Mouse (Mus musculus) skeletal muscle tissue, adult 2 months (tissue): ENCODE measurements around the gene Akap5.

ENCODE experiments used
- DNase-seq: peaks from one replicate; pipeline ENCODE4 v3.0.0-alpha.2; 2012; ENCODE audit warnings: low read depth, low spot score

Akap5 gene

DNA sequence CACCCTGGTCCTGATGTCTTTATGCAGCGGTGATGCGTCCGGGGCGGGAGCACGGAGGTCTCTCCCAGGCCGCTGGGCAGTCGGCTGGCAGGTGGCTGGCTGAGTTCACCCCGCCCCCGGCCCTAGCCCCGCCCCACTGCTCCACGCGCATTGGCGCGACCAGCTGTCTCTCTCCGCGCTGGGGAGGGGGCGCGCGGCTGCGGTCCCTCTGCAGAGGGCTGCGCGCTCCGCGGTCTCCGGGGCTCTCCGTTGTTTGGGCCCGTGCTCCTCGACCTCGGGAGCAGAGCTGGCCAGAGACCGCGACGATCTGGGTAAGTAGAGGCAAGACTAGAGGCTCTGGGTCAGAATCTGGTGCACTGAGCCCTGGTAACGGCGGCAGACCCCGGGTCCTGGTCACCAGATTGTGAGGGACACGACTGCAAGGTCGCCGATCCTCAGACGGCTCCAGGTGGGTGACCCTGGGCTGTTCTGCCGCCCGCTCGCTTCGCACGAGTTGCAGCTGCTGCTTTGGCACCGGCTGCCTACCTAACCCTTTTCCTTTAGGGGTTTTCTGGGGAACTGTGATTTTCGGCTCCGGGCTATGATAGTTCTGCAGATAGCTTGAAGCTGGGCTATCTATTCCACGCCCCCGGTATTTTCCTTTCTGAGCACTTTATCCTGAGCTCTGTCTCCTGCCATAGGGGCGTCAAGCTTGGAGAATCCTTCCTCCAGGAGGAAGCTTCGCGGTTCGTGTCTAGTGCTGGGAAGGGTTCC lies at the start of gene Akap5:
Gene Akap5, plus strand, starts transcription at position 213 of the 753 bp plus-strand sequence.
- no peak for DNase-seq

DNA sequence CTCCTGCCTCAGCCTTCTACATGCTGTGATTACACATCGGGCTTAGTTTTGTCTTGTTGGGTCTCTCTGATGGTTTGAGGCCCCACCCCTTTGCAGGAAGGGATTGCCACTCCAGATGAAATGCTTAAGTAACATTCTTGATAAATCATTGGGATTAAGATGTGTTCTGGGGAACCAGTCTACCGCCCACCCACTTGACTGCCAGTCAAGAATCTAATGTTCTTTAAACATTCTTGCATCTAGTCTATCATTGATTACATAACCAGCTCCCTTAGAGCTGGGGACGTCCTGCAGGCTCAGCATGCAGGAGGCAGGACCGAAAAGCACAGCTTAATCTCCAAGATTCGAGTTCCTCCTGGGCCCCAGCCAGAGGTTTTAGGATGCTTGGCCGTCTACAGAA lies 46.5 kb upstream of the Akap5 start:
- no peak for DNase-seq

DNA sequence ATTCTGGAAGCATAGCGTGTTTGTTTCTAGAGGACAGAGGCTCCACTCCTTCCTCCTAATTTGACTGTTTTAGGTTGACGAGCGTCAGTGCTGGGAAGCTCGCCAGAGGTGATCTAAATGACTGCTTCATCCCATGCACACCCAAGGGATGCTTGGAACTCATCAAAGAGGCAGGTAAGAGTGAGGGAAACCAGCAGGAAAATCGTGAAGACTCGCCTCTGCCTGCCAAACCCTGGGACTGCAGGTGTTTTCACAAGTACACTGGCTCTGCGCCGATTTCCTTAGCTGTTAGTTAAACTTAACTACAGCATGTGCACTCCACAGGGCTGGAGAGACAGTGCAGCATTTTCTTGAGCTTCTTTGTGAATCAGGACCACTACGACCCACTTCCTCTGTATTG lies 44.1 kb upstream of the Akap5 start:
- DNase-seq: no peak

DNA sequence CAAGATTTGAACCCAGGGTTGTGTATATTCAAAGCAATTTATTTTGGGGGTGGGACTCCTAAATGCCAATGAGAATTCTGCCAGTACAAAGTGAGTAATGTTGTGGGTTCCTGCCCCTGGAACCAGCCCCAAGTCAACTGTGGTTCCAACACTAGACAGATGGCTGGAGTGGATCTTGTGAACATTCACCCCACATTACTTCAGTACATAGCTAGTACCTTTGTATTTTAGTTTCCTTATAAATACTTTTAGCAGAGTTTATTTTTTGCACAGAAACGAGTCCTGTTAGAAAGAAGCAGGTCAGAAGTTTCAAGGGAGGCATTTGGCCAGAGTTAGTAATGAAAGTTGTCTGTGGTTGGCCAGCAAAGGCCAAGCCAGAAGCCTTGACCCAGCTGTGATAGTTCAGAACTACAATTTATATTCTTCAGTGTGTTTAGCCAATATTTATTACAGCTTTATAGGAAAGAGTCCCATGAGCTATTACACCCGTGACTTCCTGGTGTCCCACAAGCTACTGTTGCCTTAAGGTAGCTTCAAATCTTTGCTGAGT lies 43.5 kb upstream of the Akap5 start:
- no peak for DNase-seq

DNA sequence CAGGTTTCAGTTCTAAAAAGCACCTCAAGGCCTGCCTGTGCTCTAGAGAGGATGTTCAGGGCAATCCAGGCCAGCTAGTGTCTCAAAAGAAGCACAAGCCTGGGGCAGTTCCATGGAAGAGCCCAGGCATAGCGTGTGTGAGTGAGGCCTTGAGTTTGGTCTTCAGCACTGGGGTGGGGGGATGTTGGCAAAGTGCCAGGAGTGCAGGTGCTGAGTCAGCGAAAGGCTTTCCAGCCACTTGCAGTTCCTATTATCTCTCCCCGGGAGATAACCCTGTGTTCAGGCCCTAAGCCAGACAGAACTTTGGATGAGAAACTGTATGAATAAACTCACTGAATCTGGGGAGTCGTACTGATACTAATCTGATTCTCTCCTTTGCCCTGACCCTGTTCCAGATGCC lies 42.6 kb upstream of the Akap5 start:
- DNase-seq: no peak

DNA sequence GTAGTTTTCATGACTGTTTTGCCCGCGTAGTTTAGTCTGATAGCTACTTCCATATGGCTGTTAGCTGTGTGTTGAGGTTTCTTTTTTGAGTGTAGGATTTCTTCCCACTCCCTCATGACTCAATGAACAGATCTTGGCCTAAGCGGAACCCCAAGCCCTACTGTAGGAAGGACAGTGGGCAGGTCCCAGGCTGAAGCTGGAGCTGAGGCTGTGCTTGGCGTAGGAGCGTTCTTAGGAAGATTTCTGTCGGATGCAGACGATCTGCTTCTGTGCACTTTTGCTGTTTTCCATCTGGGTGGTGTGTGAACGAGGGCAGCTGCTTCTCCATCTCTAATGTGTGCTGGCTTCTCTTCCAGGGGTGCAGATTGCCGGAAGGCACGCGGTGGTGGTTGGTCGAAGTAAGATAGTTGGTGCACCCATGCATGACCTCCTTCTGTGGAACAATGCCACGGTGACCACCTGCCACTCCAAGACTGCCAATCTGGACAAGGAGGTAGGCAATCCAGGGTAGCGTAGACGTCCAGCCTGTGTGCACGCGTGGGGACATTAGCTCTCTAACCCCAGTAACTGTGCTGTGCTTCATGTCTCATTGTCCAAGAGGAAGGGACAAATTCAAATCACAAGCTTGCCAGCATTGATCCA lies 42.0 kb upstream of the Akap5 start:
- DNase-seq: no peak

DNA sequence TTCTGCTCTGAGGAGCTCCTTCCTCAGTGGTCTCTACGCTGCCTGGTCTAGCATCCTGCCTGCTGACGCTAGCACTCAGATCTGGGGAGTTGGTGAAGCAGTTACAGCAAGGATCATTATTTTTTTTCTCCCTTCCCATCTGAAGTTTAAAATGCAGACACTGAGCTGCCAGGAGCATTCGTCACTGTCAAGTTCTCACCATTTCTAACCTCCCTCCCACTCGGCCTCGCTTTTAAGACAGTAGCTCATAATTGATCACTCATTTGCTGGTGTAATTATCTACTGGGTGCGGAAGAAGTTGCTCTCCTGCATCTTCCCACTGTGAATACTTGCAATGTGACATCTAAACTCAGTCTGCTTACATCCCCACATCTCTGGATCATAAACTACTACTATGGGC lies 39.3 kb upstream of the Akap5 start:
- no peak for DNase-seq

DNA sequence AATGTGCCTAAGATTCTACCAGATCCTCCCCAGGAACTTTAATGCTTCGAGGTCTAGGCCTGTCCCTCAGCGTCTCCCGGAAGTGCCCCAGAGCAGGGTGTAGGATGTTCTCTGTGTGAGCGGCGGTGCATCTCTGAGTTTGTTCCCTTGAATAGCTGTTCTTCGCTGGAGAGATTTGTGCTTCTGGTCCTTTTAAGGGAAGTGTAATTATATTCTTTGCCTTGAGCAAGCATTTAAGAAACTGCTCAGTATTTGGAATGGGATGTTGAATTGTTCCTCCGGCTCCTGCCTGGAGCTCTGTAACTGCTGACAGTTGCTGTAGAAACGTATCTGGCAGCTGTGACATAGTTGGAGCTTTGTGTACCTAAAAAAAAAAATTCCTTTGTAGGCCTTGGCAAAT lies 36.7 kb upstream of the Akap5 start:
- no peak for DNase-seq

DNA sequence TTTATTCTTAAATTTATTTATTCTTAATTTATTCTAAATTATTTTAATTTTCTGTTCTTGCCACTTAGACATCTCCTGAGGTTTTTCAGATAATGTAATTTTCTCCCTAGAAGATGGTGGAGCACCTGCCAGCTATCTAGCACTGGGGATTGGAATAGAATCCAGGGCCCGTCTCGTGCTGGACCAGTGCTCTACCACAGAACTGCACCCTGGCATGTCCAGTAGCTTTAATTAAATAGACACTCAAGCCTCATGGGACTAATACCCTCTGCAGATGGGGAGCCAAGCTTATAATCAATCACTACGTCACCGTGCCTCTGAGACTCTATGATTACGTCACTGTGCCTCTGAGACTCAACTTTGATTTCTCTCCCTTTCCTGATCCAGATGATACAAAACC lies 36.2 kb upstream of the Akap5 start:
- no peak for DNase-seq

DNA sequence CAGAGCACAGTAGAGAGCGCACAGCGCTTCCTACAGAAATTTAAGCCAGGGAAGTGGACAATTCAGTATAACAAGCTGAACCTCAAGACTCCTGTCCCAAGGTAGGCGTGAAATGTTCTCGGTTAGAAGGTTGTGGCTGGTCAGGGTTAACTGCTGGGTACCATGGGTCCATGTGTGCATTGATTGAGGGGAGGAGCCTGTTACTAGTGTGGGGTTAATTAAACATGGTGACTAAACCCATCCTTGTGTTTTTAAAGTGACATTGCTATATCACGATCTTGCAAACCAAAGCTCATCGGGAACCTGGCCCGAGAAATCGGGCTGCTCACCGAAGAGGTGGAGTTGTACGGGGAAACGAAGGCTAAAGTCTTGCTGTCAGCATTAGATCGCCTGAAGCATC lies 35.3 kb upstream of the Akap5 start:
- DNase-seq: no peak

DNA sequence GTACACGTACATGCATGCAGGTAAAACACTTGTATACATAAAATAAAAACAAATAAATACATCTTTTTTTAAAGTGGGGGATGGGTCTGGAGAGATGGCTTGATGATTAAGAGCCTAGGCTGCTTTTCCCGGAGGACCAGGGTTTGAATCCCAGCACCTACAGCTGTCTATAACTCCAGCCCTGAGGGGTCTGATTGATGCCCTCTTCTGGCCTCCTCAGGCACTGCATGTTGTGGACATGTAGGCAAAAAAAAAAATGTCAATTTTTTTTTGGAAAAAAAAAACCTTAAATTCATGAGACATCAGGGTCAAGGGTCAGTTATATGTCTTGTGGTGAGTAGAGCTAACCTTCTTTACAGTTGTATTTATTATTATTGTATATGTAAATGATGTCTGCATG lies 34.4 kb upstream of the Akap5 start:
- no peak for DNase-seq

DNA sequence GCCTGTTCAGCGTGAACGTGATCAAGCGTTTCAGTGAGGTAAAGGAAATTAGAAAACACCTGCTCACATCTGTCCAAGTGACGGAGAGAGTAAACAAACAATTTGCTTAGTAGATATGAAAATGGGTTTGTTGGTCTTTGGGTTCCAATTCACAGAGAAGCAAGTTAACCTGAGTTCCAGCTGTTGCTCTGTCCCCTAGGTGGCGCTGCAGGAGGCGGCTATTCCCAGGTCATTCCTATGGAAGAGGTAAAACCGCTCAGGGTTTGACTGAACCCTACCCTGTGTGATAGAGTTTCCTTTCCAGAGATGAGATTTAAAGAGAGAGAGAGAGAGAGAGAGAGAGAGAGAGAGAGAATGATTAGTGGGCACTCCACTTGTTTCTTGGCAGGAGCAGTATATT lies 31.5 kb upstream of the Akap5 start:
- peak; percentile 28 for DNase-seq

DNA sequence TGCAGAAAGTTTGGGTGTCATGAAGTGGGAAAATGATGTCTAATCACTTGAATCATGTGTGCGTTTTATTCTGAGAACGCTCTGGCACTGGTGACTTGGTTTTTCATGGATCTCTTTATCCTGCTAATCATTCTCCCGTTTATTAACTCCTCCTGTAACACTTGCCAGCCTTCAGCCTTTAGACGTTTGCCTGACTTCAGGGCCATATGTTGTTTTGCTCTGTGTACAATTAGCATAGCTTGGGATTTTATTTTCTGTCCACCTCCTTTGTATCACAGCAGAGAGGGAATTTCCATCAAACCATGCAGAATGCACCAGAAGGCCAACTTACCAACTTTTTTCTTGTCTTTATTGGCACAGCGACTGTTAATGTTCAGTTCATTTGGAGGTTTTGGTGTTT lies 26.9 kb upstream of the Akap5 start:
- DNase-seq: no peak

DNA sequence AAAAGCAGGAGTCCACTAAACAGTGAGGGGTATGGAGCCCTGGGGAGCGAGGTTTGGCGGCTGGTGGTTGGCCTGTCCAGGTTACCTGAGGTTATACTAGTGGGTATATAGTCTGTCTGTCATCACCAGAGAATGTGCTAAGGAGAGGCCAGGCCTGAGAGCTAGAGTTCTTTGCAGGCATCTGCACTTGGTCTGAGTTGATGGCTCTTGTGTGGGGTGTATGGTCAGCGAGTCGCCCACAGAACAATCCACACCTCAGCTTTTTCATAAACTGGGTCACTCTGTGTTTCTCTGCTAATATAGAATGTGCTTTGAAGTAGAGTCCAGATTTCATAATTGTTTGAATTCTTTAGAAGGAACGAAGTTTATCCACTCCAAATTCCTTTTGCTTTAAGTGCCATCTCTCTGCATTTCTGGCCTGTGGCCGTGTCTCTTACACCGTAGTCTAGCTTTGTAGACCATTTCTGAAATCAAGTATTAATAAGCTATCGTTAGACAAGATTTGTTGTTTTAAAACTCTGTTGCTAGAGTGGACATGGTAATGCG lies 25.3 kb upstream of the Akap5 start:
- no peak for DNase-seq

DNA sequence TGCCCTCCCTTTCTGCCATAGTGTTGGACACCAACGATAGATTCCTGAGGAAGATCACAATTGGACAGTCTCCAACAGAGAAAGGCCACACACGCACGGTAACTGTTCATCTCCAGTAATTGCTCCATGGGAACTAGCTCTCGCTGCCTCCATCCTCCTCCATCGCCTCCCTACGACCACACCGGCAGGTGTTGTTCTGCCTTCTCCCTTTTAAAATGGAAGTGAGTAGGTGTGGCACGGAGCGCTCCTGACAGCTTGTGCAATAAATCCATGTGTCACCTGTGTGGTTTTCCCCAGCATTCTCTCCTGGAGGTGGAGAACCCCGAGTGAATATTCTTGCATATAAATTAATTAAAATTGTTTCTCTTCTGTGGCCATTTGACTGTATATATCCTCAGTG lies 24.3 kb upstream of the Akap5 start:
- DNase-seq: no peak

DNA sequence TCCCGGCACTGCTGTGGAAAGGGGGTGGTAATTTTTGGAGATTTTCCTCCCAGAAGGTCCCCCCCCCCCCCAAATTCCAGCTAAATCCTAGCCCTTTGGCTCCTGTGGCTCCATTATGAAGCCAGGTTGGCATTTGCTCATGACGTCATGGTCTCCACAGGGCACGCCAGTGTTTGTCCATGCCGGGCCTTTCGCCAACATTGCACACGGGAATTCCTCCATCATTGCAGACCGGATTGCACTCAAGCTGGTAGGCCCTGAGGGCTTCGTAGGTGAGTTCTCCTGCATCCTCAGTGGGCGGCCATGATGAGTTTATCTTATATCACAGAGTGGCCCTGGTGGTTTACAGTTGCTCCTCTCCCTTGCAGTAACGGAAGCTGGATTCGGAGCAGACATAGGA lies 21.2 kb upstream of the Akap5 start:
- no peak for DNase-seq

DNA sequence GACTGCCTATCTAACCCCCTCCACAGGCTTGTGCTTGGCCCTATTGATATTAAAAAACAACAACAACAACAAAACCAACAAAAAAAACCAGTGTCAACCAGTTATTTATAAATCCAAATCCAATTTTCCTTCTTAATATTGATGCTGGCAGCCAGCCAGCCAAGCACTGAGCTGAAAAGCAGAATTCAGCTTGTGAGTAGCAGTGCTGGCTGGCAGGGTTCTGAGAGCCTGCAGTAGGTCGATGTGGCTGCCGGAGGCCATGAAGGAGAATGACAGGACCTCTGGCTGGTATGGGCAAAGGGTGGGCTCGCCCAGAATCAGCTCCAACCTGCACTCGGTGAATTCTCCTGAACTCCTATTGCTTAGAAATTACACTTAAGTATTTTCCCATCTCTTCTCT lies 20.5 kb upstream of the Akap5 start:
- DNase-seq: no peak

DNA sequence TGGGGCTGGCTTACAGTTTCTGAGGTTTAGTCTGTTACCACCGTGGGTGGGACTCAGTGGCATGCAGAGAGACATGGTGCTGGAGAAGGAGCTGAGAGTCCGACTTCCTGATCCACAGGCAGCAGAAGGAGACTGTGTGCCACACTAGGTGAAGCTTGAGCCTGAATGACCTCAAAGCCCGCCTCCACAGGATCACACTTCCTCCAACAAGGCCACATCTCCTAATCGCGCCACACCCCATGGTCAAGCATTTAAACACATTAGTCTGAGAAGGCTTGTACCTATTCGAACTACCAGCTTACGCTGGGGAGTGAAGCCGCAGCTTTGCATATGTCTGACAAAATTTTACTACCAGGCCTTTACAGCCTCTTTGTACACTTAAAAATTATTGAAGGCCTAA lies 19.6 kb upstream of the Akap5 start:
- no peak for DNase-seq

DNA sequence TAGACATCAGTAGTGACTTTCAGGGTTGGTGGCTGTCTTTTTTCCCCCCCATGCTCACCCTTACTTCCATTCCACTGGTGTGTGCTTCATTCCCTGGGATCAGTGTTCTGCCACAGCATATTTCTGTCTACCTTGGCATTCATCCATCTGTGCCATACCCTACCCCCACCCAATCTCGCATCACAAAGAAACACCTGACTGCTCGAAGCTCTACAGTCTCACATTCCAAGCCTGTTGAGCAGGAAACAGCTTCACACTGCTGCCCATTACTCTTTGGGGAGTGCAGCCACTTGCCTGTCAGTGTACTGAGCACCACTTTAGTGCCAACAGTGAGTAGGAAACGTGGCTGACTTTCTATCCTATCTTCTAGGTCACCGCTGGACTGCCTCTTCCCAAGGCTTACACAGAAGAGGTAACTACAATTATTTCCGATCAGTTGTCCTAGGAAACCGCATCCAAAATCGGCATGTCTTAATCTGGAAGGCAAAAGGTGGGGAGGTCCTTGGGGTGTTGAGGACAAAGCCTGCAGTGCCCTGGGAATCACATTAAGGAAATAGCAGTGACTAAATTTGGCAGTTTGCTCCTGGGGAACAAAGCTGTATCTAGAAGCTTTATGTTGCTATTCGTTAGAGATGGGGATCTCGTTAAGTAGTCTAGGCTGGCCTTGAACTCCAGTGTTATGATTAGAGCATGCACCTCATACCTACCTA lies 17.7 kb upstream of the Akap5 start:
- peak; percentile 19 for DNase-seq

DNA sequence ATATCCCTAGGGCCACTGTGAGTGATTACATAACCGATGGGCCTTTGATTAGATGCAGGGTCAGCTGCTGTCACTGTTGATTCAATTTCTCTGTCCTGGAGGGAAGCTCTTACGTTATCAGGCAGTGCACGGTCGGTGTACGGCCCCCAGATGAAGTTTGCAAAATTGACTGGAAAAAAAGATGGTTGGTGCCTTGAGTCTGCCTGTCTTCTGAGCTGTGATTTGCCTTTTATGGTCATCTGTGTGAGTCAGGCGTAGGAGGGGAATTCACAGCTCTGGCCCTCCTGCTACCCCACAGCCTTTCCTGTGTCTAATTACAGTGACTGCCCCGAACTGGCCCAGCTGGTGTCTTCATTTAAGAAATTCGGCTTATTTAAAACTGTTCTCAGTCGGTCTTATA lies 16.7 kb upstream of the Akap5 start:
- DNase-seq: peak; percentile 43

DNA sequence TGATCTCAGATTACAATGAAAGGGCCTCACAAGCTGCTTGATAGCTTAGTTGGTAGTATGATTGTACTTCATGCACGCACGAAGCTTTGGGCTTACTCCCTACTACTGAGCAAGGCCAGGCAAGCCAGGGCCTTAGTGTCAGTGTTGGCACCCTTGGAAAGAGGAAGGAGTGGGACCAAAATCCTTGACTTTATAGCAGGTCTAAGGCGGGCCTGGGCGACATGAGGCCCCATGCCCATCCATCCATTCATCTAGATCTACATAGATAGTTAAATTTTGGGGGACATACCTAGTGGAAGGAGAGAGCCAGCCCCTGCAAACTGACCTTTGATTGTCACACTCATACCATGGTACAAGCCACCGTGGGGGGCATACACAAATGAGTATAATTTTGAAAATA lies 16.3 kb upstream of the Akap5 start:
- DNase-seq: no peak

DNA sequence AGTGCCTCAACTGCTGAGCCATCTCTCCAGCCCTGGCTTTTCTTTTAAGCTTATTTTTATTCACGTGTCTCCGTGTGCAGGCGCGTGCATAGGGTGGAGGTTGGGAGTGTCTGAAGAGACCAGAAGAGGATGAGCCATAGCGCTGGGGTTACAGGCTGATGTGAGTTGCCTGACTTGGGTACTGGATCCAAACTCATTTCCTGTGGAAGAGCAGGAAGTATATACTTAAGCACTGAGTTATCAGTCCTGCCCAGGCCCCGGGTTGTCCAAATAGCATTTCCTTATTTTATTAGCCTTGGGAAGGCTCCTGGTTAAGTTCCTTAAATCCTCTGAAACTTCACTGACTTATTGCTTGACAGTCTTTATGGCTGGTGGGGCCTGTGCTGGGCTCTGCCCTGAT lies 14.7 kb upstream of the Akap5 start:
- no peak for DNase-seq
